Mouse (Mus musculus): Measurements from ENCODE around the gene Cdk15. TPM values are rescaled to one million over a fixed set of nuclear protein-coding genes. Genes with fewer than 3 reads are reported as not detected.

Cdk15 gene
- total and polyA plus RNA-seq, 2 experiments from 2014 or later: not detected

DNA sequence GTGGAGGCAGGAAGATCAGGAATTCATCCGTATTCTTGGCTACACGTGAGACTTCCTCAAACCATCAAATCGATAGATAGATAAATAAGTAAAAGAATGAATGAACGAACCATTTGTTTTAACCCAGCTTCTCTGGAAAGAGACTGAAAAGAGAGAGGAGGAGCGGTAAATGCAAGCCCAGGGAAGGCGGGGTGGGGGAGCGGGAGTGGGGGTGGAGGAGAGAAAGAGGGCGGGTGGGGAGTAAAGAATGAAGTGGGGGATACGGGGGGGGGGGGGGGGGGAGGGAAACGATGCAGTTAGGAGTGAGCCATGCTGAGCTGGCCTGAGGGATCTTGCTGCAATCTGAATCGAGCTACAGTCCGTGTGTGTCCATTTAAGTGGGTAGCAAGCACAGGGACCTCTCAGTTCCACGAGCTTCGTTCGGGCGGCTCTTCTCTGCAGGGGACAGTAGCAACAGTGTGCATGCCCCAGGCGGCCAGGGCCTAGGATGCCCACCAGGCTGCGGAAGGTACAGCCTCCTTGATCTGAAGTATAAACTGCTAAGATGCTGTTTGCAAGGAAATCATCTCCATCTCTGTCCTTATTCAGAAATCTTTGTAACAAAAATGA lies 3.3 kb upstream of the Cdk15 start:
- ATAC-seq (ENCODE audit: insufficient read depth, low read depth) (no peak), DNase-seq (ENCODE audit: low spot score) (no peak)
- no peak overlapping the region for H3K9ac ChIP-seq (replicated peaks; ENCODE audit: low read depth, low read length)
- H3K4me2 ChIP-seq (ENCODE audit: low read depth, low read length): peak overlapping the region; percentile 43
- H3K36me3 ChIP-seq (replicated peaks; ENCODE audit: control insufficient read depth, insufficient read depth, low read length): no peaks in the 10 kb centered on the region
- H3K27ac ChIP-seq (ENCODE audit: low read depth): no peak overlapping the region
- no peaks in the 10 kb centered on the region for H3K4me1 ChIP-seq (ENCODE audit: control insufficient read depth, insufficient read depth)
- H3K27me3 ChIP-seq (ENCODE audit: control insufficient read depth, insufficient read depth, low read length): no peaks in the 10 kb centered on the region
- no peaks in the 10 kb centered on the region for H3K9me3 ChIP-seq (replicated peaks; ENCODE audit: control insufficient read depth, low read length)
- 10% methylated on average over 17 of the region's 18 CpGs for WGBS
- no peak overlapping the region for H3K4me3 ChIP-seq (ENCODE audit: low read depth, low read length)
- TF ChIP-seq EP300 (IDR thresholded peaks at IDR 0.05; ENCODE audit: low read depth) (no peak), CTCF (IDR thresholded peaks at IDR 0.05; ENCODE audit: low read depth) (no peak)

DNA sequence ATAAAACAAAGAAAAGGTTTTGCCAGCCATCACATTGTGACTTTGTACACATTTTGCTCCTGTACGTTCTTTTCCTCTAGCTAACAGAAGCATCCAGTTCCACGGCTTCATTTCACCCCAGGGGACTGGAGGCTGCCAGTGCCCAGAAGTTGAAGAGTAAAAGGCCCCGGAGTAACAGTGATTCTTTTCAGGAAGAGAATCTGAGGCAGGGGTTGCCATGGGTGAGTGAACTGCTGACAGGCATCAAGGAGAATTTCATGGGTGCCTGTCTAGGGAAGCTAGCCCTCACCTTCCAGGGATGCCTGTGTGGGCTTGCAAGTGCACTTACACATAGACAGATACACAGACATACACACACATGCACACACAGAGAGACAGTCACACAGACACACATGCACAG lies 1.0 kb downstream of the Cdk15 start:
- Histone ChIP-seq H3K4me3 (ENCODE audit: low read depth, low read length) (no peak overlapping the region), H3K27ac (ENCODE audit: low read depth) (no peak overlapping the region), H3K4me1 (ENCODE audit: control insufficient read depth, insufficient read depth) (no peaks in the 10 kb centered on the region), H3K27me3 (ENCODE audit: control insufficient read depth, insufficient read depth, low read length) (no peaks in the 10 kb centered on the region), H3K9ac (replicated peaks; ENCODE audit: low read depth, low read length) (no peak overlapping the region), H3K36me3 (replicated peaks; ENCODE audit: control insufficient read depth, insufficient read depth, low read length) (no peaks in the 10 kb centered on the region), H3K4me2 (ENCODE audit: low read depth, low read length) (no peak overlapping the region), H3K9me3 (replicated peaks; ENCODE audit: control insufficient read depth, low read length) (no peaks in the 10 kb centered on the region)
- TF ChIP-seq CTCF (IDR thresholded peaks at IDR 0.05; ENCODE audit: low read depth) (no peak), EP300 (IDR thresholded peaks at IDR 0.05; ENCODE audit: low read depth) (no peak)
- WGBS: 62% methylated on average over 3 of the region's 3 CpGs
- no peak for DNase-seq (ENCODE audit: low spot score)
- ATAC-seq (ENCODE audit: insufficient read depth, low read depth): no peak

GRCm38 (mm10) chr1:59268931-59269330 lies 12.2 kb downstream of the Cdk15 start:
- 38% methylated on average over 8 of the region's 8 CpGs for WGBS
- no peaks in the 10 kb centered on the region for H3K27me3 ChIP-seq (ENCODE audit: control insufficient read depth, insufficient read depth, low read length)
- TF ChIP-seq CTCF (IDR thresholded peaks at IDR 0.05; ENCODE audit: low read depth) (no peak), EP300 (IDR thresholded peaks at IDR 0.05; ENCODE audit: low read depth) (no peak)
- H3K27ac ChIP-seq (ENCODE audit: low read depth): no peak overlapping the region
- DNase-seq (ENCODE audit: low spot score) (no peak), ATAC-seq (ENCODE audit: insufficient read depth, low read depth) (no peak)
- H3K4me1 ChIP-seq (ENCODE audit: control insufficient read depth, insufficient read depth): no peaks in the 10 kb centered on the region
- H3K4me3 ChIP-seq (ENCODE audit: low read depth, low read length): no peak overlapping the region
- H3K4me2 ChIP-seq (ENCODE audit: low read depth, low read length): no peak overlapping the region
- H3K9ac ChIP-seq (replicated peaks; ENCODE audit: low read depth, low read length): no peak overlapping the region
- H3K9me3 ChIP-seq (replicated peaks; ENCODE audit: control insufficient read depth, low read length): no peaks in the 10 kb centered on the region
- H3K36me3 ChIP-seq (replicated peaks; ENCODE audit: control insufficient read depth, insufficient read depth, low read length): no peaks in the 10 kb centered on the region

- 78% methylated on average over 6 of the region's 6 CpGs for WGBS
- H3K27me3 ChIP-seq (ENCODE audit: control insufficient read depth, insufficient read depth, low read length): no peaks in the 10 kb centered on the region
- H3K4me2 ChIP-seq (ENCODE audit: low read depth, low read length): no peak overlapping the region
- H3K4me1 ChIP-seq (ENCODE audit: control insufficient read depth, insufficient read depth): no peaks in the 10 kb centered on the region
- no peaks in the 10 kb centered on the region for H3K9me3 ChIP-seq (replicated peaks; ENCODE audit: control insufficient read depth, low read length)
- DNase-seq (ENCODE audit: low spot score) (no peak), ATAC-seq (ENCODE audit: insufficient read depth, low read depth) (no peak)
- H3K4me3 ChIP-seq (ENCODE audit: low read depth, low read length): no peak overlapping the region
- TF ChIP-seq CTCF (IDR thresholded peaks at IDR 0.05; ENCODE audit: low read depth) (no peak), EP300 (IDR thresholded peaks at IDR 0.05; ENCODE audit: low read depth) (no peak)
- H3K9ac ChIP-seq (replicated peaks; ENCODE audit: low read depth, low read length): no peak overlapping the region
- no peak overlapping the region for H3K27ac ChIP-seq (ENCODE audit: low read depth)
- no peaks in the 10 kb centered on the region for H3K36me3 ChIP-seq (replicated peaks; ENCODE audit: control insufficient read depth, insufficient read depth, low read length)
Measured at GRCm38 (mm10) chr1:59269466-59269865, 12.8 kb downstream of the Cdk15 start.

GRCm38 (mm10) chr1:59269951-59270689 lies 13.4 kb downstream of the Cdk15 start:
- H3K9ac ChIP-seq (replicated peaks; ENCODE audit: low read depth, low read length): no peak overlapping the region
- H3K27me3 ChIP-seq (ENCODE audit: control insufficient read depth, insufficient read depth, low read length): no peaks in the 10 kb centered on the region
- no peak overlapping the region for H3K4me2 ChIP-seq (ENCODE audit: low read depth, low read length)
- H3K36me3 ChIP-seq (replicated peaks; ENCODE audit: control insufficient read depth, insufficient read depth, low read length): no peaks in the 10 kb centered on the region
- TF ChIP-seq EP300 (IDR thresholded peaks at IDR 0.05; ENCODE audit: low read depth) (no peak), CTCF (IDR thresholded peaks at IDR 0.05; ENCODE audit: low read depth) (no peak)
- ATAC-seq (ENCODE audit: insufficient read depth, low read depth) (no peak), DNase-seq (ENCODE audit: low spot score) (no peak)
- no peaks in the 10 kb centered on the region for H3K9me3 ChIP-seq (replicated peaks; ENCODE audit: control insufficient read depth, low read length)
- no peaks in the 10 kb centered on the region for H3K4me1 ChIP-seq (ENCODE audit: control insufficient read depth, insufficient read depth)
- WGBS: 57% methylated on average over 20 of the region's 20 CpGs
- no peak overlapping the region for H3K27ac ChIP-seq (ENCODE audit: low read depth)
- H3K4me3 ChIP-seq (ENCODE audit: low read depth, low read length): no peak overlapping the region

All from heart, postnatal 0 days (tissue).